Mouse (Mus musculus) CH12.LX (cell line): ENCODE data around the gene Kptn. TPM values are rescaled to one million over a fixed set of nuclear protein-coding genes. Genes with fewer than 3 reads are reported as not detected.

Experiments used
- DNase-seq: peaks from one replicate; pipeline ENCODE4 v3.0.0-alpha.2; 2013; ENCODE audit errors: extremely low read depth
- H3K27ac ChIP-seq: 2 replicates; pipeline ENCODE4 v1.5.1; 2012; ENCODE audit warnings: low read depth, mild to moderate bottlenecking, control low read depth, moderate library complexity; ENCODE audit not compliant: insufficient read depth
- H3K27me3 ChIP-seq: replicated peaks from 2 replicates; pipeline ENCODE3; 2012; ENCODE audit warnings: inconsistent platforms
- H3K36me3 ChIP-seq, 2 experiments: replicated peaks in 1 of 2; 2 replicates each; pipeline versions ENCODE3 to v1.6.1; 2012; ENCODE audit warnings: inconsistent platforms in 1 of 2, low read length in 1 of 2, mild to moderate bottlenecking in 1 of 2, mixed read lengths in 1 of 2, moderate library complexity in 1 of 2; ENCODE audit not compliant: control insufficient read depth in 1 of 2, insufficient read depth in 1 of 2
- H3K4me1 ChIP-seq, 2 experiments: 2 replicates each; pipeline ENCODE4 v1.6.1; 2012; ENCODE audit warnings: inconsistent platforms in 1 of 2, moderate library complexity in 1 of 2; ENCODE audit not compliant: insufficient read depth in 2 of 2, control insufficient read depth in 1 of 2
- H3K4me2 ChIP-seq: 2 replicates; pipeline ENCODE4 v1.6.1; 2012; ENCODE audit warnings: low read depth, mild to moderate bottlenecking, control low read depth; ENCODE audit not compliant: poor library complexity, insufficient read depth, severe bottlenecking
- H3K4me3 ChIP-seq, 3 experiments: fragments of 150-350 bp in 1 of 3; sonication (generic) in 1 of 3; replicated peaks in 1 of 3; 2 replicates each; pipeline versions ENCODE3 to v1.5.1; 2011 to 2012; ENCODE audit warnings: low read depth in 2 of 3, low read length in 2 of 3, mild to moderate bottlenecking in 2 of 3, moderate library complexity in 2 of 3, control low read depth in 1 of 3, improper control_type of control experiment in 1 of 3, inconsistent platforms in 1 of 3, mixed read lengths in 1 of 3; ENCODE audit not compliant: poor library complexity in 1 of 3
- H3K79me2 ChIP-seq: replicated peaks from 2 replicates; pipeline ENCODE4 v1.6.1; 2012; ENCODE audit warnings: mild to moderate bottlenecking, moderate library complexity; ENCODE audit not compliant: control insufficient read depth, poor library complexity, insufficient read depth, severe bottlenecking; ENCODE audit errors: extremely low read depth
- H3K9ac ChIP-seq: 2 replicates; pipeline ENCODE4 v1.6.1; 2012; ENCODE audit warnings: low read depth, mild to moderate bottlenecking, control low read depth, moderate library complexity; ENCODE audit not compliant: insufficient read depth
- H3K9me3 ChIP-seq: replicated peaks from 2 replicates; pipeline ENCODE3; 2012; ENCODE audit warnings: low read length, inconsistent platforms, mixed read lengths
- EP300 ChIP-seq: IDR thresholded peaks from 2 replicates; pipeline ENCODE4 v1.6.1; 2011; ENCODE audit warnings: low read length, improper control_type of control experiment
- ETS1 ChIP-seq: conservative IDR thresholded peaks from 2 replicates; pipeline ENCODE4 v1.6.1; 2012; ENCODE audit warnings: low read depth, mild to moderate bottlenecking, inconsistent platforms, low read length, improper control_type of control experiment, moderate library complexity
- GABPA ChIP-seq: IDR thresholded peaks from 2 replicates; pipeline ENCODE4 v1.6.1; 2012; ENCODE audit warnings: low read depth, low read length, improper control_type of control experiment, inconsistent platforms; ENCODE audit not compliant: insufficient replicate concordance
- JUN ChIP-seq: IDR thresholded peaks from 2 replicates; pipeline ENCODE4 v1.6.1; 2011; ENCODE audit warnings: low read depth, mild to moderate bottlenecking, low read length, improper control_type of control experiment, moderate library complexity; ENCODE audit not compliant: insufficient read depth
- MAFK ChIP-seq: IDR thresholded peaks from 2 replicates; pipeline ENCODE4 v1.6.1; 2011; ENCODE audit warnings: low read length, improper control_type of control experiment; ENCODE audit not compliant: insufficient replicate concordance
- MAX ChIP-seq: IDR thresholded peaks from 2 replicates; pipeline ENCODE4 v1.6.1; 2011; ENCODE audit warnings: low read length, improper control_type of control experiment
- MEF2A ChIP-seq: IDR thresholded peaks from 2 replicates; pipeline ENCODE4 v1.6.1; 2014; ENCODE audit warnings: low read depth, mild to moderate bottlenecking, inconsistent platforms, low read length, improper control_type of control experiment, borderline replicate concordance
- MYC ChIP-seq: IDR thresholded peaks from 2 replicates; pipeline ENCODE4 v1.6.1; 2011; ENCODE audit warnings: low read depth, mild to moderate bottlenecking, improper control_type of control experiment, low read length
- NELFE ChIP-seq: IDR thresholded peaks from 2 replicates; pipeline ENCODE4 v1.6.1; 2011; ENCODE audit warnings: low read depth, low read length, improper control_type of control experiment
- NRF1 ChIP-seq: IDR thresholded peaks from 2 replicates; pipeline ENCODE4 v1.6.1; 2014; ENCODE audit warnings: low read depth, mild to moderate bottlenecking, inconsistent platforms, low read length, improper control_type of control experiment, moderate library complexity
- PAX5 ChIP-seq: IDR thresholded peaks from 2 replicates; pipeline ENCODE4 v1.6.1; 2012; ENCODE audit warnings: low read length, inconsistent platforms, mixed read lengths
- SIN3A ChIP-seq: IDR thresholded peaks from 2 replicates; pipeline ENCODE4 v1.6.1; 2012; ENCODE audit warnings: low read length, improper control_type of control experiment, inconsistent platforms
- SMC3 ChIP-seq: IDR thresholded peaks from 2 replicates; pipeline ENCODE4 v1.6.1; 2011; ENCODE audit warnings: low read depth, low read length, improper control_type of control experiment
- TCF12 ChIP-seq: IDR thresholded peaks from 2 replicates; pipeline ENCODE4 v1.6.1; 2014; ENCODE audit warnings: low read depth, mild to moderate bottlenecking, inconsistent platforms, low read length, improper control_type of control experiment
- UBTF ChIP-seq: IDR thresholded peaks from 2 replicates; pipeline ENCODE4 v1.6.1; 2012; ENCODE audit warnings: low read depth, mild to moderate bottlenecking, inconsistent platforms, low read length, improper control_type of control experiment, moderate library complexity
- USF1 ChIP-seq: IDR thresholded peaks from 2 replicates; pipeline ENCODE4 v1.6.1; 2014; ENCODE audit warnings: low read depth, mild to moderate bottlenecking, inconsistent platforms, low read length, improper control_type of control experiment
- USF2 ChIP-seq: conservative IDR thresholded peaks from 2 replicates; pipeline ENCODE4 v1.6.1; 2011; ENCODE audit warnings: low read depth, low read length, improper control_type of control experiment
- ZNF384 ChIP-seq: IDR thresholded peaks from 2 replicates; pipeline ENCODE4 v1.6.1; 2012; ENCODE audit warnings: low read depth, low read length, improper control_type of control experiment, inconsistent platforms
- dilution Hi-C: fragments of 300-500 bp; cut with MboI; formaldehyde crosslinking; loops from 2 replicates; pipeline ENCODE4 v1.14.3; 2020; ENCODE audit warnings: low sequenced_read_pairs; ENCODE audit not compliant: extremely low pct_unique_long_range_greater_than_20kb, extremely low pct_ligation_motif_present
- in situ Hi-C: fragments of 300-500 bp; cut with MboI; formaldehyde crosslinking; loops from 3 replicates; pipeline ENCODE4 v1.14.3; 2019; ENCODE audit warnings: low sequenced_read_pairs, low pct_ligation_motif_present, low pct_unique_long_range_greater_than_20kb, mixed read lengths
- polyA plus RNA-seq: library from polyadenylated mRNA; unstranded; fragments of >175 nt; gene quantifications from 2 replicates; pipeline ENCODE4 v1.2.1, GENCODE M21; 2012; ENCODE audit warnings: low read depth; ENCODE audit not compliant: insufficient read length
- total RNA-seq, 2 experiments: library from RNA; depleted of rRNA; stranded (reverse); fragments of 300-350 nt in 1 of 2; fragments of >200 nt in 1 of 2; gene quantifications; 2 replicates each; pipeline ENCODE4 v1.2.3; 2012 to 2014

The Kptn gene
- total and polyA plus RNA-seq, 3 experiments: 14.5 to 25.4 (median 17.5) TPM

- Histone ChIP-seq H3K27me3 (no peaks in the 10 kb centered on the region), H3K9ac (no peak overlapping the region), H3K79me2 (no peaks in the 10 kb centered on the region), H3K4me3 (no peak overlapping the region), H3K27ac (no peak overlapping the region), H3K4me1 (peaks cover 15 to 49% of the 10 kb centered on the region in 2 experiments), H3K36me3 (peaks cover 8 to 55% of the 10 kb centered on the region in 2 experiments), H3K9me3 (no peaks in the 10 kb centered on the region), H3K4me2 (no peak overlapping the region)
- TF ChIP-seq NELFE (no peak), GABPA (no peak), TCF12 (no peak), UBTF (no peak), USF1 (no peak), SMC3 (no peak), USF2 (no peak)
- in situ Hi-C loops: no loop called here
- no peak for DNase-seq
- dilution Hi-C loops: no loop called here
These were observed 9.2 kb downstream of the Kptn start for GRCm38 (mm10) chr7:16128899-16129298.

DNA sequence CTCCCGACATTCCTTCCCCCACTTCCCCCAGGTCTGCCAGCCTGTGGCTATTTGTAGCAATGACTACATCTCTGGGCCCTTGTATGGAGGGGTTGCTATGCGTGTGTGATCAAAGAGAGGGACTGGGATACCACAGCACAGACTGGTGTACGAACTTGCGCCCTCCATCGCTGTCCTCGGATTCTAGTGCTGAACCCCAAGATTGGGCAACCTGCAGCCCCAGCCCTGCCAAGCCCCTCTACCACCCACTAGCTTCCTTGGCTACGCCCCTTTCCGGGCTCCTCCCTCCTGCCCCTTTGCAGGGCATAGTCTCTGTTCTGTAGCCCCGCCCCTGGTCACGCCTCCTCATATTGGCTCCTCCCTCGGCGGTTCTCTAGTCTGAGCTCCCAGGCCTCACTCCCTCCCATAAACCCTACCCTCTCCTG is 9.7 kb downstream of the Kptn start, which contains the start of gene Slc8a2:
Gene Slc8a2, plus strand, starts transcription at position 406 of the 425 bp plus-strand sequence.
- in situ Hi-C loops: no loop called here
- Histone ChIP-seq H3K4me2 (0 out of 2 replicates have a peak within 1 kb of the TSS, but pooled peaks have one; percentile 23), H3K4me1 (peaks cover 20 to 54% of the 10 kb centered on the region in 2 experiments), H3K9ac (no peak within 1 kb of the TSS), H3K79me2 (no peaks in the 10 kb centered on the region), H3K27ac (no peak within 1 kb of the TSS), H3K36me3 (peaks cover 8 to 49% of the 10 kb centered on the region in 2 experiments), H3K27me3 (no peaks in the 10 kb centered on the region), H3K4me3 (no peak within 1 kb of the TSS), H3K9me3 (no peaks in the 10 kb centered on the region)
- no peak for DNase-seq
- dilution Hi-C loops: no loop called here
- no peak for TF ChIP-seq ZNF384
- no peak for TF ChIP-seq ETS1
- TF ChIP-seq PAX5: no peak
- no peak for TF ChIP-seq EP300
- TF ChIP-seq MAFK: no peak
- no peak for TF ChIP-seq JUN
- TF ChIP-seq USF2: no peak
- TF ChIP-seq MEF2A: no peak
- TF ChIP-seq NRF1: no peak
- TF ChIP-seq MAX: no peak
- TF ChIP-seq MYC: no peak
- TF ChIP-seq SIN3A: no peak
- no peak for TF ChIP-seq NELFE
